Mouse (Mus musculus) adrenal gland, adult 18-20 months (tissue): Measurements from ENCODE around the gene Zhx3. TPM values are rescaled to one million over a fixed set of nuclear protein-coding genes. Genes with fewer than 3 reads are reported as not detected.
A peak's percentile ranks its signal among the peaks of the same experiment; 100 is the strongest.

Experiments
- DNase-seq, 2 experiments: peaks; one replicate each; pipeline ENCODE4 v3.0.0; 2021 to 2022; ENCODE audit warnings: low spot score in 2 of 2
- total RNA-seq, 2 experiments: library from RNA; stranded (reverse); gene quantifications; 1 replicate in 1 of 2; 2 replicates in 1 of 2; pipeline ENCODE4 v1.2.3; 2021

Gene Zhx3
- total RNA-seq, 2 experiments from 2014 or later = 50.5 to 91.1 TPM

DNA sequence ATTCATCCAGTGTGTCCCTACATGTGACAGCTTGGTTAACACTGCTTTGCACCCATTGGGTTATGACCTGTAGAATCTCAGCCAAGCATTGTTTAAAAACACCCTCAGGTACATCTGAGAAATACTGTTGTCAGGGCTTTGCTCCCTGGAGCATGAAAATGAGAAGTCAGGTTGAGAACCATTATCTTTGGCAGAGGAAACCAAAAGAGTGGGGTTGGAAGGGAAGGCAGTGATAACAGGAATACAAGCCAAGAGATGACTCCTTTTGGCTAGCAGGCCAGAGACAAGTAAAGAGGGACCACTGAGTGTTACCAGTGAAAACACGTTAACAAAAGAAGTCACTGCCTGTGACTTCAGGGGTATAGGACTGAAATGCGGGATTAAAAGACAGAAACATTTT lies 108.4 kb downstream of the Zhx3 start:
- no peak for DNase-seq

- no peak for DNase-seq
These were observed 109.0 kb downstream of the Zhx3 start for GRCm38 (mm10) chr2:160763816-160764215.

DNA sequence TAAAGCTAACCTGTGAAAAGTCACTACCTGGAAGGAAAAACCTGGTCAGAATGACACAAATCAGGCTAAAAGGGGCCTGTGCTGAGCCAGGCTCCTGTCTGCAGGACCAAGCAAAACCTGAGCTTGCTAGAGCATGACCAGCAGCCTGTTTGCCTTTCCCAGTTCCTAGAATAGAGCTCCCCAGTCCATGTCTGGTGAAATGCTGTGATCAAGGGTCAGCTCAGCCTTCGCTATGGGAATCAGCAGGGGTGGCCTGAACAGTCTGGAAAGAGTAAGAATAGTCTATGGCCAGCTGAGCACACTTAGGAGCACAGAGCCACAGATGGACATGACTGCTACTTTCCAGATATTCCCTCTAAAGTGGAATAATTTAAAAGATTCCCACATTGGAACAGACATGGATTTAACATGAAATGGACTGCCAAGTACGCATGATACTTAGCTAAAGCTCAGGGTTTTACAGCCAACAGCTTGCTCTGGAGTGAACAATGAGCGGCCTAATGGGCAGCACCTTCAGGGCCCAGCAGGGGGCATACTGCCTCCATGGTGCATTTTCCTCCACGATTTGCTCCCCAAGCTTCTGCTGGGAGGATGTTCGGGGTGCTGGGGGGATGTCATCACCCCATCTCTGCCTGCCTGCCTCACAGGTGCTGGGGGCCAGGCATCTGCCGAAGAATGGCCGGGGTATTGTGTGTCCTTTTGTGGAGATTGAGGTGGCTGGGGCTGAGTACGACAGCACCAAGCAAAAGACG lies 112.2 kb downstream of the Zhx3 start:
- peak; percentile 54 to 55 for DNase-seq

DNA sequence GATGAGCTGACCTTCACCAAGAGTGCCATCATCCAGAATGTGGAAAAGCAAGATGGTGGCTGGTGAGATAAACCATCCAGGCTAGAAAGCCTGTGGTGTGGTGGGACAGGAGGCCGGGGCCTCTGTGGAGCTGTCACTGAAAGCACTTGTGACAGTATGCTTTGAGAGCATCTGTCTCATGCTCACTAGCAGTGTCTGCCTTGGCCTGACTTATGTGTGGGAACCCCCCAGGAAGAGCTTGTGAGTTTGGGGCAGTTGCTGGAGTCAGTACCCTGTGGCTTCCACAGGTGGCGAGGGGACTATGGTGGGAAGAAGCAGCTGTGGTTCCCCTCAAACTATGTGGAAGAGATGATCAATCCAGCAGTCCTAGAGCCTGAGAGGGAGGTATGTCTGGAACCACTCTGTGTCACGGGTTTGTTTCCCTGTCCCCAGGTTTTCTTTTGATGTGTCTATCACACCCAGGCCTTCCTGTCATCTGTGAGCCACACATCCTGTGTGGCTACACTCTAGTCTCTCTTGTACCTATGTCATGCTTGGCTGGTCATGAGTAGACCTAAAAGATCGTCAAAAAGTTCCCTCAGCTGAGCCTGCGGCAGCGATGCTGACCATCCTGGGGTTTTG lies 116.1 kb downstream of the Zhx3 start:
- no peak for DNase-seq

DNA sequence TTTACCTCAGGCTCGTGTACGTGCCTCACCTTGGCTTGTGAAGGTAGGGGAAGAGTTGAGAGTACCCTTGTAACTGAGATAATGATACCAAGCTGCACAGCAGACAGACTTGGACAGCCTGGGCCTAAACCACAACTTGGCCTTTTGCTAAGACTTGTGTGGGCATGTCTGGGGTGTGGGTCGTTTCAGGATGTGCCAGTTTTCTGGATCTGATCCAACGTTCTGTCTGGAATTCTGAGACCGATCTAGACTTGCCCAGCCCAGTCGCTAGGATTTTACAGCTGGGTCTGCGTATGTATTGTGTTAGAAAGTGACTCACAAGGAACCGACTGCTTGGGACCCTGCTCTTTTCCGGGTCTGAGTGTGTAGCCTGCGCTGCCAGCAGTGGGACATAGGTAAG lies 125.7 kb downstream of the Zhx3 start:
- DNase-seq = no peak

- no peak for DNase-seq
These were observed 126.2 kb downstream of the Zhx3 start for GRCm38 (mm10) chr2:160746637-160747036.

- no peak for DNase-seq
These were observed 127.3 kb downstream of the Zhx3 start for GRCm38 (mm10) chr2:160745497-160745896.

GRCm38 (mm10) chr2:160744823-160745210 lies 128.0 kb downstream of the Zhx3 start:
- no peak for DNase-seq

DNA sequence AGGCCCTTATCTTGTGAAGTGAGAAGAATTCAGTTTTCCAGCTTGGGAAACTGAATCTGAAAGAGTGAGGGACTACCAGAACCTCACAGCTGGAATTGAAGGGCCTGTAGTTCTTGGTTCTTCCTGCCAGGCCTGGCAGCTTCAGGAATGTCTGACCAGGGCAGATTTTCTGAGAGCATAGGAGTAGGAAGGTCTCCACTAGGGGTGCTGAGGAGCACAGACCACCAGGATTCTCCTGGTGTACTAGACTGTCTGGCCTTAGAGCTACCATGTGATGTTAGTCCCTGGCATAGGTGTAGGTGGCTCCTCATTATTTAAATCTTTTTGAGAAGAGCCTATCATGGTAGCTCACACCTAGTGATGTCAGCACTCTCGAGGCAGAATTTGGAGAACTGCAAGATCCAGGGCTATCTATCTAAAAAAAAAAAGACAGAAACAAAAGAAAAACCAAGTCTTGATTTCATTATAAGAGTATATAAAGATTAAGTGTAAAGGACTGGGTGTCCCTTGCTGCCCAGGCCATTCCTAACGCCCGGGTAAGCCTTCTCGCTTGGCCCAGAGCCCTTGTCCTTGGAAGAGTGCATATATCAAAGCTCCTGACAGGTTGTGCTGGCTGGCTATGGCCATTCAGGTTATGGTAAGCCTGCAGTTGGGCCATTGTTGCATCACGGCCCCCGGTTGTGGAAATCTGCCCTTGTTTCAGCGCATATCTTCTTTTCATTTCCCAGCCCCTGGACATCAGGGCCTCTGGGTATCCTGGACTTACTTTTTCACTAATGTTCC lies 128.6 kb downstream of the Zhx3 start:
- DNase-seq = peak; percentile 62 to 68

- DNase-seq = no peak
These were observed 130.6 kb downstream of the Zhx3 start for GRCm38 (mm10) chr2:160742161-160742609.

GRCm38 (mm10) chr2:160741580-160741979 lies 131.2 kb downstream of the Zhx3 start:
- DNase-seq = no peak

DNA sequence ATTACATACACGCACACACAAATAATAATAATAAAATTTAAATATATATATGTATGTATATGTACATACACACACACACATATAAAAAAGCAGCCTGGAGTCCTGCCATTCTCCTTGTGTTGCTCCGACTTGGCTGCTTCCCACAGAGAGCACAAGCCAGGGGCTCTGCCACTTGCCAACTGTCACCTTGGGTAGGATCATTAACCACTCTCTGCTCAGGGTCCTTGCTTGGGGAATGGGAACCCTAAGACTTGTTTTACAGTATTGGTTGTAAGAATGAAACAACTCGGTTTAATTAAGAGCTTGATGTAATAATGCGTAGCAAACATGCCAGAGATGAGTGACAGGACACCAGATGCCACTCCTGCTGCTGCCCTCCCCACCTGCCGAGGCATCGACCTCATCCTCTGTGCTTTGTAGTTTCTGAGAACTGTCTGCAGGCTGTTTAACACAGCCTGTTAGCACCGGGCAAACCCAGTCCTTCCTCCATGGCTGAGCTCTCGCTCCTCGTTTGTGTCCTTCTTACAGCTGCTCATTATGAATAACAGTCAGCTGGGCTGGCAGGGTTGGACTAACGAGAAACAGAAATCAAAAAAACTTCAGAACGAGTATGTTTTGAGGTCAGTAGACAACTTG lies 132.2 kb downstream of the Zhx3 start:
- DNase-seq = no peak

GRCm38 (mm10) chr2:160739647-160740356 lies 133.0 kb downstream of the Zhx3 start:
- no peak for DNase-seq

- no peak for DNase-seq
These were observed 134.4 kb downstream of the Zhx3 start for GRCm38 (mm10) chr2:160738354-160738753.

DNA sequence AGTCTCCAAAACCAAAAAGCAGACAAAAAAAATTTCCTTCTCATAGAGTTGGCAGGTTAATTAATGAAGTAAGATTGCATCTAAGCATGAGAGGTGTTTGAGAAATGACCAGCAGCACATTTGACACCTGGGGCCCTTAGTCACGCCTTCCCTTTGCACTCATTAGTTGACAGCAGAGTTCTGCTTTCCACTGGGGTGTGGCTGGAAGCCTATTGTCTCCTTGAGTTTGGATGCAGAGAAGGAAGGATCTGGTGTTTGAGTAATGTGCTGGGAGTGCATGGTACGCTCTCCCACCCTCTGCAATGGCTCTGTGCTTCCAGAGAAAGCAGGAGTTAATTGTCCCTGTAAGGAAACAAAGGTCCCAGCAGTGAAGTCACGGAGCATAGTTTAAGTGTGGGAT lies 136.3 kb downstream of the Zhx3 start:
- no peak for DNase-seq

DNA sequence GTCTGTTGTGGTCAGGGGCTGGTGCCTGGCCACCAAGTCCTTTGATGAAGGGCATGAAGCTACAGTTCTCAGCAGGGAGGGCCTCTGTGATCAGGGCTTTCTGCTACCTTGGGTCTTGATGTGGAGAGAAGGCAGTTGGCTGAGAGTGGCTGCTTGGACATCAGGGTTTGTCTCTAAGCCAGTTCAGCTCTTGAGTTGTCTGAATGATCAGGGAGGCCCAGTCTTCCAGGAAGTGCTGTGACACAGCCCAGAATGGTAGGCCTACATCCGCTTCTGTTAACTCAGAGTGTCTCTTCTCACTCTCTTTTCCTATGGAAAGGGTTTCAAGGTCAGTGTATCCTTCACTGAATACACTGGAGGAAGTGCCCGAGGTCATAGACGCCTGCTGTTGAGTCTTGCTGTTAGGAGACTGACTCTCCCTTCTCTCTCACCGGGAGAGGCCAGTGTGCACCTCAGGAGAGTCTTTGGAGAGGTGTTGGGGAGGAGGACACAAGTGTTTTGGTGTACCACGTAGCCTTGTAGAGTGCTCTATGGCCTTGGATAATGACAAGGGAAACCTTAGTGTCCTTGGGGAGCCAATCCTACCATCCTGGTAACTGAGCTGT lies 137.0 kb downstream of the Zhx3 start:
- no peak for DNase-seq

GRCm38 (mm10) chr2:160734331-160734730 lies 138.5 kb downstream of the Zhx3 start:
- DNase-seq = no peak

- DNase-seq = no peak
These were observed 139.7 kb downstream of the Zhx3 start for GRCm38 (mm10) chr2:160733131-160733531.

DNA sequence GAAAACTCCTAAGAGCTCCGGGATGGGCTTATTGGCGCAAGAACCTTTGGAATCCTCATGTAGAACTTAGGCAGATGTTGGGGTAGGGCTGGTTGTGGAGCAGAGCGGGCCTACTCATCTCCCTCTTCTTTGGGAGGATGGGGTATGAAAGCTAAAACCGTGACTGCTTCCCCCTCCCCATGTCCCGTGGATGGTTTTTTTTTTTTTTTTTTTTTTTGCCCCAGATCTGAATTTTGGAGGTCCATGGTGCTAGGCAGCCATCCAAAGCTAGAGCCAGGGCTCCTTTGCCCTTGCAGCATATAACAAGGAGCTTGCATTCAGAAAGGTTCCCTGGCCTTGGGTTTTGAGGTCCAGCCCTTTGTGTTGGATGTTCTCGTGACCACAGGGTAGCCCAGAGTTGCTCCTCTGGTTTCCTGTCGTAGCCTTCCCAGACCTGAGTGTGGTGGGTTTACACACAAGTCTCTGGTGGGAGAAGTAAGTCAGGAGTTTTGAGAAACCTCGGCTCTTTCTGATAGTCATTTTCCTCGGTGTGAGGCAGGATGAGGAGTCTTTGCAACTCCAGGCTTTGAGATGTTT lies 140.3 kb downstream of the Zhx3 start:
- no peak for DNase-seq

DNA sequence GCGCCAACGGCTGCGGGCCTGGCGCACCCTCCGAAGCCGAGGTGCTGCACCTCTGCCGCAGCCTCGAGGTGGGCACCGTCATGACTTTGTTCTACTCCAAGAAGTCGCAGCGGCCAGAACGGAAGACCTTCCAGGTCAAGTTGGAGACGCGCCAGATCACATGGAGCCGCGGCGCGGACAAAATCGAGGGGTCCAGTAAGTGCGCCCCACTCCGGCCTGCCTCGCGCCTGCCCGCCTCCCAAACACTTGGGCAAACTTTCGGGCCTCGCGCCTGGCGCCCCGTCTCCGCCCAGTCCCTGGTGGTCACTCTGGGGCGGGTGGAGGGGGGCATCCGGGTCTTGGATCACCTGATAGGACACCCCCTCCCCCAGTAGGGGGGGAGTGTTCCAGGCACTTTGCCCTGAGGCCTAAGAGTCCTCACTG lies 140.9 kb downstream of the Zhx3 start:
- DNase-seq = peak in 1 of 2 experiments; percentile 69
